Mouse (Mus musculus) CH12F3 (cell line): ENCODE data around the gene Spin1.
"Not testable (repeated sequence)": the region's sequence is repeated elsewhere in the genome, so short reads cannot be mapped to it uniquely, and the experiment has no call there.

Experiments used
- in situ Hi-C: fragments of 300-500 bp; cut with MboI; formaldehyde crosslinking; loops from 2 replicates; pipeline ENCODE4 v1.14.3; 2020; ENCODE audit warnings: low sequenced_read_pairs

Spin1 gene

DNA sequence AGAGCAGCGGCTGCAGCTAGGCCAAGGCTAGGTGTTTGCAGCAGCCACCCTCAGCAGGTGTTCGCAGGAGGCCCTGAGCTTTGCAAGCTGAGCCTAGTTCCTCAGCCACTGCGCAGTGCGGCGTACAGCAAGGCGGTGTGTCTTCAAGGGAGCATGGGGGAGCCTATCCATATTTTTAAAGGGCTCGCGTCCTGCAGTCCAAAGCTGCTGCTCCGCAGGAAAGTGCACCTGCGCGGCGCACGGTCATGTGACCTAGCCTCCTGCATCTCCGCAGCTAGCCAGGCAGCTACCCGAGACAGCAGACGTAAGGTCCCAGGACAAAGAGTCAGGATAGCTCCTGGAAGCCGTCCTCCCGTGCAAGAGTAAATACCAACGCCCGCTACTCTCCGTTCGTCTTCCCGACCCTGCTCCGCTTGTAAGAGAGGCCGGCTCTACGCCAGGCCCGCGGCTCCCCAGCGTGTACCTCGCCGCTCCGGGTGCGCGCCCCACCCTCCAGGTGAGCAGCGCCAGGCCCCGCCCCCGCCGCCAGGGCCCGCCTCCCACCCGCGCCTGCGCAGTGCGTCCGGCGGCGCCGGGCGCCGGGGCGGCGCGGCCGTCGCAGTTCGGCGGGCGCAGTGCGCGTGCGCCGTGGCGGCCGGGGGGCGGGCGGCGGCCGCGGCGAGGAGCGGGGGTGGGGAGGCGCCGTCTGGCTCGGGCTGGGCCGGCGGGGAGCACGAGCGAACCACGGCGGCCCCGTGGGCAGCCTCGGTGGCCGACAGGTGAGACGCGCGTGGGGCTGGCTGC is at the start of gene Spin1:
Gene Spin1 (plus strand): TSS at position 648 of the 783 bp plus-strand sequence.
- in situ Hi-C loops: loop anchor here (25.0 kb wide), 1 partner anchor 312 kb away; the partner anchor contains the start of gene S1pr3

GRCm38 (mm10) chr13:51051016-51051415 is 49.7 kb upstream of the Spin1 start:
- in situ Hi-C loops: no loop called here

DNA sequence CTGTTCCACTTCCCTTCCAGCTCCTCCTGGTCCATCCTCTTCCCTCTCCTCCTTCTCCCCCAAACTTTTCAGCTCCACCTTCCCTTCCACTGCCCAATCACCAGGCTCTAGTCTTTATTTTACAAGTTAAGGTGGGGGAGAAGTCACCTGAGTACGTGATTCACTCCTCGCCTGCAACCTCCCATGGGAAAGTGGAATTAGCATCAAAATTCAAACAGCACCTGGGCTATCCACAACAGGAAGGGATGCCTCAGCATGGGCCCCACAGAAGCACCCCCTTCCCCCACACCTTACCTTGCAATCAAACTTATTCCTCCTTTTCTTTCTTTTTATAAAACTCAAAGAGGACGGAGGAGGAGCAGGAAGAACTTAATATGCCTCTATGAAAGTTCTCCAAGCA is 48.3 kb upstream of the Spin1 start:
- in situ Hi-C loops: no loop called here

- in situ Hi-C loops: no loop called here
Observed at GRCm38 (mm10) chr13:51063024-51063423, 37.7 kb upstream of the Spin1 start.

DNA sequence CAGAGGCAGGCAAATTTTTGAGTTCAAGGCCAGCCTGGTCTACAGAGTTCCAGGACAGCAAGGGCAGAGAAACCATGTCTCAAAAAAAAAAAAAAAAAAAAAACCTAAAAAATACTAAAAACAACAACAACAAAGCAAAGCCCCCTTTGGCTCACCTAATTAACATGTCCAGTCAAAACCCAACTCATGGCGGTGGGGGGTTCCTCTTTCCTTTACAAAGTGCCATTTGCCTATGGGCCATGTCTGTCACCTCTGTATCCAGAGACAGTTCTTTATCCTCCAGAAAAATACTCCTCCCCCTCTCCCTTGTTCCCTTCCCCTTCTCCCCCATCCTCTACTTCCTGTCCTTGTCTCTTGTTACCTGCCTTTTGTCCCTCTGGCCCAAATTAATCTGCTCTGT is 37.0 kb upstream of the Spin1 start:
- in situ Hi-C loops: no loop called here

GRCm38 (mm10) chr13:51064429-51064828 is 36.3 kb upstream of the Spin1 start:
- in situ Hi-C loops: no loop called here

GRCm38 (mm10) chr13:51071063-51071680 is 29.5 kb upstream of the Spin1 start:
- in situ Hi-C loops: no loop called here

GRCm38 (mm10) chr13:51071763-51072276 is 28.9 kb upstream of the Spin1 start:
- in situ Hi-C loops: no loop called here

- in situ Hi-C loops: no loop called here
Observed at GRCm38 (mm10) chr13:51072917-51073843, 27.5 kb upstream of the Spin1 start.

DNA sequence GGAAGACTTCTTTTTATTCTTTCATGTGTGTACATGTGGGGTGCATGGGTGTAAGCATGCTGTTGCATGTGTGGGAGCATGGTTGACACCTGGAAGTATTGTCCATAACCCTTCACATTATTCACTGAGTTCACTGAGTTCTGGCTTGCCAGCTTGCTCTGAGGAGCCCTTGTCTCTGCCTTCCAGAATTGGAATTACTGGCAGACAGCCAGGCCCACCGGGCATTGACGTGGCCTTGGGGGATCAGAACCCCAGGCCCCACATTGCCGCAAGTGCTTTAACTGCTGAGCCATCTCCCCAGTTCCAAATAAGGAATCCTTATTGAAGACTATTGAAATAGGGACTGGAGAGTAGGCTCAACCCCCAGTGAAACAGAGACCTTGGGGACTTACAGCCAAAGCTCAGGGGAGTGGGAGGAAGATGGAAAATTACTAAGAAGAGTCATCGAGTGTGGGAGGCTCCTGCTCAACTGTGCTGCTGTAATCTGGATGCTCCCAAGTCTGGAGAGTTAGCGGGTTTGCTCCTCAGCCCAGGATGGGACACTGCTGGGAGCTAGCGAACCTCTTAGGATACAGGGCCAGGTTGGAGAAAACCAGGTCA is 26.5 kb upstream of the Spin1 start:
- in situ Hi-C loops: no loop called here

DNA sequence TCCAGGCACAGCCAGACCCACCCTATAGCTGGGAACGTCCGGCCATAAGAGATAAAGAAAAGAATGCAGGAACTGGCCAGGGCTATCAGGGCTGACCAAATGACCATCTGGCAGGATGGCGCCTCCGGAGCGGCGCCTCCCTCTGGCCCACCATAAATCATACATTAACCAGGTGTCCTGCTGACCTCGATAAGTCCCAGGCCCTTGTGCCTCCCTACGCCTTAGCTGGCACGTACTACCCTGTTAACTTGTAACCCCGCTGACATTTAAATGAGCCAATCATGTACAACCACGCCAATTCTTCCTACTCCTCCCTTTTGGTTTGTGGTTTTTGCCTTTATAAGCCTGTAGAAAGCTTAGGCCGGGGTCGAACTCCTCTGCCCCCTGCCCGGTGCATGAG is 24.5 kb upstream of the Spin1 start:
- in situ Hi-C loops: not testable (repeated sequence)

- in situ Hi-C loops: not testable (repeated sequence)
Observed at GRCm38 (mm10) chr13:51078586-51078985, 22.1 kb upstream of the Spin1 start.

DNA sequence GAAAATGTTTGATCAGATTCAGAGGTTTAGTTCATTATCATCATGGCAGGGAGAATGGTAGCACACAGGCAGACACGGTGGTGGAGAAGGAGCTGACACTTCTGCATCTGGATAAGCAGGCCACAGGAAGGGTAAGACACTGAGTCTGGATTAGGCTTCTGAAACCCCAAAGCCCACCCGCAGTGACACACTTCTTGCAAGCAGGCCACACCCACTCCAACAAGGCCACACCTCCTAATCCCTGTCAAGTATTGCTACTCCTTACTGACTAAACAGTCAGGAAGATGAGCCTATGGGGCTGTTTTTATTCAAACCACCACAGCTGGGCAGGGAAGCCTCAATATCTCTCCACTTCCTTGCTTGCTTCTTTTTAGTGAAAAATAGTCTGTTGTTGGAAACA is 19.9 kb upstream of the Spin1 start:
- in situ Hi-C loops: no loop called here

DNA sequence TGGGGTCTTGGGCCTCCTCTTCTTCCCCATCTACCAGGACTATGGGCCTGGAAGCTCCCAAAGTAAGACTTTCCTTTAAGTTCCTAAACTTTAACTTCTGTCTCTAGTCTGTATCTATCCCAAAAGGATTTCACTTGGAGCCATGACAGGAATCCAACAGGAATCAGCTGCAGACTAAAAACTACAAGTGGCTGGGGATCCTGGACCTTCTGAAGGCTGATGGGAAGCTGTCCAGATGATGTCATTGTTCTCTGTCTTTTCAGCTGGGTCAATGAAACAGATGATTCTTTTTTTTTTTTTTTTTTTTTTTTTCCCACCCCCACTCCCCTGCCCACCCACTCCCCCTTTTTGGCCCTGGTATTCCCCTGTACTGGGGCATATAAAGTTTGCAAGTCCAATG is 16.4 kb upstream of the Spin1 start:
- in situ Hi-C loops: no loop called here

GRCm38 (mm10) chr13:51085941-51086340 is 14.7 kb upstream of the Spin1 start:
- in situ Hi-C loops: no loop called here

DNA sequence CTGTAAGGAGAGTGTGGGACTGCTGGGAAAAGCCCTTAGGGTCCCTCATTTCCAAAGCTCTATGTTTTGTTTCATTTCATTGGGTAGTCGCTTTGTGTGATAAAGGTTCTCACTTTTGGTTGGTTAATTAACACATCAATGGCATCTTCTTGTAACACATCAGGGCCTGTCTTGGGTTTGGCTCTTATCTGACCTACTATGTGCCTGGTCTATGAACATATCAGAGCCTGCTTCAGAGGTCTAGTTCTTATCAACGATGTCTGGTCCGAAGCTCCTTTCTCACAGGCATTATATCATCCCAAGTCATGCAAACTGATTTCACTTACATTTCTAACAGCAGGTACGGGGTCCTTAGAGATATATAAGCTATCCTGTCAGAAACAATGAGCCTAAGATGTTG is 13.4 kb upstream of the Spin1 start:
- in situ Hi-C loops: no loop called here

DNA sequence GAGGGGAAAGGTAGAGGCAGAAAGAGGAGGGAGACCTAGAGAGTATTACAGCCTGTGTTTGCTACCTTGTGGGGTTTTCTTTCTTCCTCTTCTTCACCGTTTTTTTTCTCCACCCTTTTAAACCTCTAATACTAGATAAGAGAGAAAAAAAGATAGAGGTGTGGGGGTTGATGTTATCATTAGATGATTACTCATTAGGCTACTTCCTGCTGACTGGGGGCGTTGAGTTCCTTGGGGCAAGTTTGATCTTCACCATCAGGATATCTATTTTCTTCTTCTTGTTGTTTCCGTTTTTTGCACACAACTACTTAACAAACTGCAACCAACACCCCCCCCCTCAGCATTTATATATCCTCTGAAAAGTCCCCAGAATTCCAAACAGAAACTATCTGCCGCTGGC is 12.5 kb upstream of the Spin1 start:
- in situ Hi-C loops: no loop called here

DNA sequence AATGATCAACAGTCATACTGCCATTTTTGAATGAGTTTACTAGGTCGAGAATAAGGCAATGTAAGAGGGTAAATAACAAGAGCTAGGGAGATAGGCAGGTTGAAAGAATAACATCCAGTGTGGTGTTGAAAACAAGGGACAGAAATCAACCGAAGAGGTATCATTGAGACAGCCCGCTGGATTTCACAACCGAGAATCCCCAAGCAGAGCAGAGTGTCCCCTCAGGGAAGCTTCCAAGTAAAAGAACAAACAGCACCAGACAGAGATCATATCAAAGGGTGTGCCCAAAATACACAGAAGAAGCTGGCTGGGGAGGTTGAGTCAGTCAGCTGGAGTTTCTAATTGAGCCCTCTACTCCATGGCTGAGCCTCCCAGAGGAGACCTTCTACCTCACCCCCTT is 11.6 kb upstream of the Spin1 start:
- in situ Hi-C loops: no loop called here

DNA sequence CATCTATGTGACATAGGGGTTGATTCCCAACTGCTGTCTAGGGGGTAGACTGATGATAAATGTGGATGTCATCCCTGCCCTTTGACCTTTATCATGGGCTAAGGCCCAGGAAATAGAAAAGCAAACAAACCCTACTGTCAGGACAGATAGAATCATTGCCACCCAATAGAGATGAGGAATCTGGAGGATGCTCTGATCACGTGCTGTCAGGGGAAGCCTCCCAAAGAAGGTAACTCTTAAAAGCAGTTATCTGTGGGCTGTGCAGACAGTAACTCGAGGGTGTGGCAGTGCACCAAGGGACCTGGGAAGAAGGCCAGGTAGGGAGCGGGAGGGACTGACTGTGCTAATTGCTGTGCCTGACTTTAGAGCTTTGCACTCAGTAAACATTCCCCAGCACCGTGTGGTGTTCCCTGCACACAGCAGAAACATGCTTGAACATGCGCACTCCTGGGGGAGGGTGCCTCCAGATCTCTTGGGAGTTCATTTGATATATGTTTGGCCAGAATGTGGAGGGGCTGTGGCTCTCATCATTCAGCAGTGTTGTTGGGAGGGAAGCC is 10.5 kb upstream of the Spin1 start:
- in situ Hi-C loops: no loop called here

DNA sequence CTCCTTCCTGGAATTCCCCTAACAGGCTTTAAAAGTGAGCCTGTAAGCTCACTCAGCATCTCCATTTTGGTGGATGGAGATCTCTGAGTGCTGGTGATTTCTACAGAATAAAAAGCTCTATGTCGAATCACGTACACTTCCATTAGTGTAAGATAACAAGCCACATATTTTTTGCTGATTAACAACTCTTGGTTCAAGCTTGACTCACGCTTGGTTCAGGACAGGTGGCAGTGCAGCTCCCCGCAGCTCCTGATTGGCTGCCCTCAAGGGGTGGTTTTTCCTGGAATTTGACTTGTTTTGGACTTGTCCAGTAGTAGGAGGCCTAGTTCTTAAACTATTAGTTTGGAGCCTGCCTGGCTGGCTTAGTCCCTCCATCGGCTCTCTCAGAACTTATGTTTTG is 7.2 kb upstream of the Spin1 start:
- in situ Hi-C loops: no loop called here
